Mouse (Mus musculus): ENCODE results near the gene Nrxn3. TPM values are rescaled to one million over a fixed set of nuclear protein-coding genes. Genes with fewer than 3 reads are reported as not detected.

The Nrxn3 gene
- total RNA-seq, 2 experiments from 2014 or later = not detected

DNA sequence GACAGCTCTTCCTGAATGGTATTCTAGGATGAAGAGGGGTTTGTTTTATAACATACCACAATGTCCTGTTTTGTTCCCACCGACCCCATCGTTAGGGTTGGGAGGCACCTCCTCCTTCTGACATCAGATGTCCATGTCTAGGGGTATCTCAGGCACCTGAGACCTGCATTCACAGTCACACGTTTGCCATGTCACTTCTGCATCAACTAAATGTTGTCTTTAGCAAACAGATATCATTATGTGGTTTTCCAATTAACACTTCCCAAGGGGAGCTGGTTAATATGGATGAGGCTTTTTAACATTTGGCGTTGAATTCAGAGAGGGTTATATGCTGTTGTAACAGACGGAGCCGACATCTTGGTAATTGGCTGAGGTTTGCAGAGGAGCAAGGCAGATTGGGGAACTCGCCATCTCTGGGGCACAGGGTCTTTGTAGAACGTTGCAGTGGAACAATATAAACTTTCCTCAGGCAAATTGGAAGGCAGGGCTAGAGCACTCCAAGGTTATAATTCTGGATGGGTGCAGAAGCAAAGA lies 412.2 kb downstream of the Nrxn3 start:
- ATAC-seq (replicated peaks; ENCODE audit: low FRiP score, poor library complexity, severe bottlenecking) = no peak

DNA sequence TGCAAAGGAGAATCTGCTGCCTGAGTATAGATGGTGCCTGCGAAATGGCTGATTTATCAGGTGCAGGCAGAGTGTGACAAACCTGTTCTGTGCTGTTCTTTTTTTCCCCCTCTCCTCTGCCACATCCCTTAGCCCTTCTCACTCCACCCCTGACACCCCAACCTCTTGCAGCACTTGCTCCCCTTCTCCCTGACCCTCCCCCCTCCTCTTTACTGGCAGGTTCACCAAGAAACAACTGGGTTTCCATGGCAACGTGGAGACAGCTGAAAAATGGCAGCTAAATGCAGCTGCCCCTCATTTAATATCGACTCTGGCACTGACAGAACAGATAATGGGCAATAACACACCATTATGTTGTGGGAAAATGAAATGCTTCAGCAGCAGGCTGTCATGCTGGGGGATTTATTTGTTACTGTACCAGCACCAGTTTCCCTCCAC lies 426.3 kb downstream of the Nrxn3 start:
- ATAC-seq (replicated peaks; ENCODE audit: low FRiP score, poor library complexity, severe bottlenecking) = no peak

DNA sequence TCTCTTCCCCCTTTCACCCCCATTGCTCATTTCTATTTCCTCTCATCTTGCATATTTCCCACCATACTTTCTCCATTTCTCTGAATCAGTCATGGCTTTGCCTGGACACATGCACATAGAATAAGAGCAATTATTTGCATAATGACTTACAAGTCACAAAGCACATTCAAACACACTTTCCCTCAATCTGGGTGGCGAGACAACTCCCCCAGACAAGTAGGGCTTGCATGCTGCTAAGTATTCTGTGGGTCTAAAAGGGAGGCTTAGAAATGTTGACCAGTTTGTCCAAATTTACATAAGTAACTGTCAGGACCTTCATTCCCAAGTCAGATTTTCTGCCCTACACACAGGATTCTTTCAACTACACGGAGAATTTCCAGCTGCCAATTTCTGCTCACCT lies 426.8 kb downstream of the Nrxn3 start:
- ATAC-seq (replicated peaks; ENCODE audit: low FRiP score, poor library complexity, severe bottlenecking) = no peak

DNA sequence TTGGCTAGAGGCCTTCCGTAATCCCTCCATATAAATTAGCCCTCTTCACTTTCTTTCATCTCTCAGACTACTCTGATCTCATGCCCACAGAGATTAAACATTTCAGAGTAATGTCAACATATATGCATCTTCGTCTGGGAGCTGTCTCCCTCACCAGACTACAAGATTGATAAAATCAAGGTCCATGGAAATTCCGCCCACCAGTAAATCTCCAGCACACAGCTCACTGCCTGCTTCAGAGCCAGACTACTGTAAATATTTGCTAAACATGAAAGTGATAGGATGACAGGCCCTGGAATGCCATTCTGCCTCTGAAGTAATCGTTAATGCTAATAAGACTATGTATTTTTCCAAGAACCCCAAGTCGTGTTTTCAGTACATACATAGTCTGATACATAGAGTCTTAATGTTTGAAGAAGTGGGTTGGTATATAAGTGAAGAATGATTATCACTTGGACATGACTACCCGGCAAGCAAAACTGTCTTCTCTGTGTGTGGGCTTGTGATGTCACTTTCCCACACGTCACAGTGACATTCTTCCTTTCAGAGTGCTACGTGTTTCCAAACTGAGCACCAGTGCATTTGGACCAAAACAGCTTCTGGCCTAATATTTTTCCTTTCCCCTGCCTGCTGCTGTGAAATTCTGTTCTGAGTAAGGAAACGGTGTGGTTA lies 433.5 kb downstream of the Nrxn3 start:
- ATAC-seq (replicated peaks; ENCODE audit: low FRiP score, poor library complexity, severe bottlenecking) = no peak

DNA sequence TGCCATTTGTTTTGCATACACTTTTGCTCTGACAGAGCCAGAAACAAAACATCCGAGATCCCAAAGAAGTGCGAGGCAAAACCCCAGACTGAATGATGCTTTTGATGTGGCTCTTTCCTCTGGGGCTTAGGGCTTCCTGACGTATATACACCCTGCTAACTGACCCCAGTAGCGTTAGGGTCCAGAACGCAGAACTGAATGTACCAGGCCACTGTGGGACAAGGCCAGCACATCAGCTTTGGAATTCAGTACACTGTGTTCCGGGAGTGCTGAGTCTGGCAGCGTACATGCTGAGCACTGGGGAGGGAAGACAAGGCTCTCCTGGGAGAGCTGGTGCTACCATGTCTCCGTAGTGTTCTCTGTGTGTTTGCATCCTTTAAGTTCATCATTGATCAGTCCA lies 436.7 kb downstream of the Nrxn3 start:
- ATAC-seq (replicated peaks; ENCODE audit: low FRiP score, poor library complexity, severe bottlenecking) = no peak

DNA sequence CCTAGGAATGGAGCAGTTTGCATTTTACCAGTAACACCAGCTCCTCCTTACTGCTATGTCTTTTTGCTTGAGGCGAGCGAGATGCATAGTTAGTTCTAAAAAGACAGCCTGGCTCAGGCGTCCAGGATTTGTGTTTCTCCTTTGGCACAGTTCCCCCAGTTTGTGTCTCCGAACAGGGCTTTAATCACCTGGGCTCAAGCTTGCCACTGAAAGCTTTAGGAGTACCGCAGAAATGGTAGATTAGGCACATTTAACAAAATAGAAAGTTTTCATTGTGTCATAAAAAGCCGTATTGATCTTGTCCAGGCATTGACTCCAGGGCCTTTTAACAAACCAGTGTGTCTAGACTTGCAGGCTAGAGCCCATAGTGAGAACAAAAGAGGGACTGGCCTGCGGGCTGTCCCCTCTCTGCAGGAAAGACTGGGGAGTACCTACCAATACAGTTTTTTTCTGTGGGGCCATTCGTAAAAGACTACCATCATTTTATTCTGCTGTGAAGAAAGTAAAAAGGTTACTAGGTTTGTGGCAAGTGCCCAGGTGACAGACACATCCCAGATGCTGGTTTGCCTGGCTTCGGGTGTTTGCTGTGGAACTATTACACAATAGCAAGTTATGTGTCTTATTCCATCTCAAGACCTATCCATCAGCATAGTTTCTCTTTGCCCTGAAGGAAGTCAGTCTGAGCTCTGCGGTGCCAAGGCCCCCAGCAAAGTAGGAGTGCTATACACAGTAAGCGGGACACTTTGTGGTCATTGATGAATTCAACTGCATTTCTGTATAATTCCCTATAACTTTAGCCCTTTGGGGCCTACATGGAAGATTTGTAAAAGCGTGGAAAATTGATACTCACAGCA lies 451.9 kb downstream of the Nrxn3 start:
- ATAC-seq (replicated peaks; ENCODE audit: low FRiP score, poor library complexity, severe bottlenecking) = no peak

DNA sequence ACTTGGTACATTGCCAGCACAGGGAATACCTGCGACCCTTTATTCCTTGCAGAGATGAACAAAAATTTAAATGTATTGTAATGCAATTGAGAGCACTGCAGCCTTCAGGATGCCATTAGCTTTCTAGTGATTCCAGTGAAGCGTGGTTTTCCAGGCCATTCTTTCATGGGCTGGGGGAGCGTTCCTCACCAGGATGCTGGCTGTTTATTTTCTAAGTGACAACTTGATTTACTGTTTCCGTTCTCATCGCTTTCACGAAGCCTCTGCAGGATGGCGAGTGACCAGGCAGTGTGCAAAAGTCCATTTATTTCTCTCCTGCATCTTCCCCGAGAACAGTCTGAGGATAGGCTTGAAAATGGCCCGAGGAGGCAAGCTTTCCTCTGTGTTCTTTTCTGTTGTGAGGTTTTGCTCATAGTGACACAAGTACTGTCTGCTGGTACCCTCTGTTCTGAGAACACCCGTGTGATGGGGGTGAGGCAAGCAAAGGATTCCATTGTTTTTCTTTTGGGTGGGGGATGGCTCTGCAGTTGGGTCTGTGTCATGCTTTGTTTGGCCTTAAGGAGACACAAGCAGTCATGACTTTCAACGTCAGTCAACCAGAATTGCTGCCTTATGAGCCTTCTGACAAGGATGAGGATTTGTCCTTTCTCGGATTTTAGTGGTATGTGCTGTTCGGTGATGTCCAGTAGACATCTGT lies 457.4 kb downstream of the Nrxn3 start:
- no peak for ATAC-seq (replicated peaks; ENCODE audit: low FRiP score, poor library complexity, severe bottlenecking)

DNA sequence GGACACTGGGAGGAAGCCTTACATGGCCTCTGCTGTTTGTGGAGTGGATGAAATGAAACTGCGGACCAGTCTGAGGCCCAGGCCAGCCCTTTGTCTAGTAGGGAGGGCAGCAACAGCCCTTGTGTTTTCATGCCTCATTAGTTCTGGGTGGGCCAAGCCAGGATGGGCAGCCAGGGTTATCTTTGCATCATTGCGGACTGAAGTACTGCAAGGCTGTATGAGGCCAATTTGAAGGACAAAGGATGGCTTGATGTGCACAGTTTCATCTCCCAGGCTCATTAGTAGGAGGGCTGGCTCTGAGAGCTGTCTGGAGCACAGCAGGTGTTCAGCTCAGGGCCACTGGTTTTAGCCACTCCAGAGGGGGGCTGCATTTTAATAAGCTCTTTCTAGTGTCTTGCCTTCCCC lies 458.5 kb downstream of the Nrxn3 start:
- ATAC-seq (replicated peaks; ENCODE audit: low FRiP score, poor library complexity, severe bottlenecking) = no peak

DNA sequence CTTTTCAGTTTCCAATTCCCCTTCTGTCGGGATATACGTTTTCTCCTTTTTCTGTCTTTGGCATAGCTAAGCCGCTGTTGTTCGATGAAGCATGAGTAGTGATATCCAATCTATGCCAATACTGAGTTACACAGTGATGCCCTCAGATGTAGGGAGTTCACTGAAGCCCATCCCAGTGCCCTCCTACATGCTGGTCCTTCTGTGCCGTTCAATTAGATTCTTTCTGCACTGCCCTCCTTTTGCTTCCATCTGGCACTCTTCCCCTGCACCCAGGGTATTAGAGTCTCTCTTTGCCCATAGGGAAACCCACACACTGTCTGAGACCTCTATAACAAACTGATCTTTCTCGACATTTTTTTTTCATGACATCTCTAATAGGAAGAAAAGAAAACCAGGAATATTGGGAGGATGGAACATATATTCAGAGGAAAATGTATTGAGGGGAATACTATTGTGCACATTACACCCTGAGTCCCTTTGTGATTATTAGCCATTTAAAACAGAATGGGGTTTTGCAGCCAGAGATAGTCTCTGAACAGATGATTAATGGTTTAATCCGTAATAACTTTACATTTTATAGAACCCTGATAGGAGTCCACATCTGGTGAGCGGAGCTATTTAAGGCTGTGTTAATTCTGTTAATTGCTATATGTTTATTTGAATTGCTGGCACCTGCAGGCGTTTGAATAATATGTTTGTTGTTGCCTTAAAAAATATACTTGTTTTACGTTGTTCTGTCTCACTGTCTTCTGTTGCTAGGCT lies 476.3 kb downstream of the Nrxn3 start:
- ATAC-seq (replicated peaks; ENCODE audit: low FRiP score, poor library complexity, severe bottlenecking) = no peak

DNA sequence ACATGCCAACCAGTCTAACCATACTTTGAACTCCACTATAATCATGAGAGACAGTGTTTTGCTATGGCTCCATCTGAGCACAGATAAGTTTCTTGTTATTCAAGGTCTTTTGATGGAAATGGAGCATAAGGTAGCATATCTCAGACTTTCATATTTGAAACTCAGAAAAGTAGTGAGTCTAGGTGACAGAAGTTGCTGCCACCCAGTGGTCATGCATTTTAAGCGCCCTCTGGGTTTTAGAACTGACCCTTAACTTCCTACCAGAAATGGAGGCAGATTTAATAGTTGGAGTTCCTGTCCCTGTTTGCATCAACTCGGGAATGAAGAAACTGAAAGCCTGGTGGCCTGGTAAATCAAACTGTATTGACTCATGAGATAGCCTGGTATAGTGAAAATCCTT lies 488.9 kb downstream of the Nrxn3 start:
- ATAC-seq (replicated peaks; ENCODE audit: low FRiP score, poor library complexity, severe bottlenecking) = no peak

DNA sequence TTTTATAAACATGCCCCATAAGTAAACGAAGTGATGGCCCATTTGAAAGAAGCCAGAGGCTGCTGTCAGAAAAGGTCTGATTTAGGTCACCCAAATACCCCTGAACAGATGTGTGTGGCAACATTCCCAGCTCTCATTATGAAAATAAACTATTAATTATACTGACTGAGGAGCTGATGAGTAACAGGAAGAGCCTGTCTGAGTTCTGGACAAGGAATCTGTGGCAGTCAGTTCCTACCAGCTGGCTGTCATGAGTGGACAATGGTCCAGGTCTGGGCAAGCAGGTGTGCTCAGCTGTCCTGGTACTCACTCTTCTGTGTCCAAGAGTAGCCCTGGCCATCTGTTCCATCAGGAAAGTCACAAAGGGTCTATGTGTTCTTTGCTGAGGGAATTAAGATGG lies 517.1 kb downstream of the Nrxn3 start:
- no peak for ATAC-seq (replicated peaks; ENCODE audit: low FRiP score, poor library complexity, severe bottlenecking)

DNA sequence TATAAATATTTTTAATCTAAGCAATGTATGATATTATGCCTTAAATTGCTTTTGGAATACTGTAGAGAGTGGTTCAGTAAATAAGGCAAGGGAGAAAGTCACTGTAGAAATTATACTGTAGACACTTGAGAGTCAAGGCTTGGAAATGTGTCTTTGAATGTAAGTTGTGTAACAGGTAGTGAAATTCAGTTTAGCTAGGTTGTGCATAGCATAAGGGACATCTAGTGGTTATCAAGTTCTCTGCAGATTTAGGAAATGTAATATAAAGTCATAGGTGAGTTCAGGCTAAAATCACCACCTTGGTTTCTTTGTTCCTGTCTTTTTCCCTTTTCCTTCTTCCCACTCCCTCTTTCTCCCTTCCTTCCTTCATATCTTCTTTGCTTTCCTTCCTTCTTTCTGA lies 518.9 kb downstream of the Nrxn3 start:
- ATAC-seq (replicated peaks; ENCODE audit: low FRiP score, poor library complexity, severe bottlenecking) = no peak

DNA sequence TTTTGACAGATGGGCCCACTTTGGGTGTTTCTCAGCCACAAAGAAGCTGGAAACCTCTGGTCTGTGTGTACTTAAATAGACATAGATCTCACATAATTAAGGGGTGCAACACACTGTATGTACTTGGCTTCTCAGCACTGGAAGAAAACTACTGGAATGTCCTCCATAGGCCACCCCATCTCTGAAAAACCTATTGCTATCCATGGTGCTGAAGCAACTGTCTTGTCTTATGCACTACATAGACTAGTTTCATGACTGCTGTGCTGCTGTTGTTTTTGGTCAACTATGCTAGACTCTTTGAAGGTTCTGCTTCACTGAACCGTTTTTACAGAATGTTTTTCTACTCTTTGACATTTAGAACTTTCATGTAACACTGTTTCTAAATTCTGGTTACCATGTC lies 519.8 kb downstream of the Nrxn3 start:
- ATAC-seq (replicated peaks; ENCODE audit: low FRiP score, poor library complexity, severe bottlenecking) = no peak

DNA sequence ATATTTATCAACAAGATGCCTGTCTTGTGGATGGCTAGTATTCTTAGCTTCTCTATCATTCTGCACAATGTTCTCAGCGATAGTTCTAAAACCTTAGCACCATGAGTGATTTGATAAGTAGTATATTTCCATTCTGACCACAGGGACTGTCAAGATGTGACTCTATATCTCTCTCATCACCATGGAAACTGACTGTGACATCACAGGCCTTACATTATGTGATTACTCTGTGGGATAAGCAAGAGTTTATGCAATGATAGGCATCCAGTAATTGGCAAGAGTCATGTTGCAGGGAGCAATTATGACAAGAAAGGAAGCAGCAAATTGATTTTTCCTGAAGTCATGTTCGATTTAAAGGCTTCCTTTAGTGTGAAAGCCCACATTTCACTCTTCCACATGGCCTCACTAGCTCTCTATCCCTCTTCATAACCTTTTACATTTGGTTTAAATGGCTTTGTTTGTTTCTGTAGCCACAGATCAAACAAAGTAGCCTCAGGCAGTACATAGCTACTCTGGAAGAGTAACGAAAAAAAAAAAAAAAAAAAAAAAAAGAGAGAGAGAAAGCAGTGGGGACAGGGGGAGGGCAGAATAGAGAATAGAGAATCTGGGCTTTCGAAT lies 532.7 kb downstream of the Nrxn3 start:
- no peak for ATAC-seq (replicated peaks; ENCODE audit: low FRiP score, poor library complexity, severe bottlenecking)

DNA sequence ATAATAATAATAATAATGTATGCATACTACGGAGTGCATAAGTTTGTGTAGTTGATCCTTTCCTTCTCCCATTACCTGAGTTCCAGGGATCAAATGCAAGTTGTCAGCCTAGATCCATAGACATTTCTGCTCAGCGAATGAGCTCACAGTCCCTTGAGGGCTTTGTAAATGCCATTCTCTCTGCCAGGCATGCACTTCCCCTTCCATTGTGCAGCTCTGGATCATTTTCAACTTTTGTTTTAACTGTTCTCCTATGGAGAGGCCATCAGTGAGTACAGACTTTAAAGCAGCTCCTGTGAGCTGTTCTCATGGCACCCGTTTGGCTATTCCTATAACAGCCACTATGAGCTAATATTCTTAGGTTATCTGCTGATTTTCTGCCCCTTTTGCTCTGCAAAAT lies 536.2 kb downstream of the Nrxn3 start:
- no peak for ATAC-seq (replicated peaks; ENCODE audit: low FRiP score, poor library complexity, severe bottlenecking)

DNA sequence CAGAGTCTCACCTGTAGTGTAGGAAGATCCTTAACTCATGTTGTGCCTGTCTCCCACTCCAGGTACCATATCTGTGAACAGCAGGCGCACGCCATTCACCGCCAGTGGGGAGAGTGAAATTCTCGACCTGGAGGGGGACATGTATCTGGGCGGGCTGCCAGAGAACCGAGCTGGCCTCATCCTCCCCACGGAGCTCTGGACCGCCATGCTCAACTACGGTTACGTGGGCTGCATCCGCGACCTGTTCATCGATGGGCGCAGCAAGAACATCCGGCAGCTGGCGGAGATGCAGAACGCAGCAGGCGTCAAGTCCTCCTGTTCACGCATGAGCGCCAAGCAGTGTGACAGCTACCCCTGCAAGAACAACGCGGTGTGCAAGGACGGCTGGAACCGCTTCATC lies 537.4 kb downstream of the Nrxn3 start:
- ATAC-seq (replicated peaks; ENCODE audit: low FRiP score, poor library complexity, severe bottlenecking) = no peak

DNA sequence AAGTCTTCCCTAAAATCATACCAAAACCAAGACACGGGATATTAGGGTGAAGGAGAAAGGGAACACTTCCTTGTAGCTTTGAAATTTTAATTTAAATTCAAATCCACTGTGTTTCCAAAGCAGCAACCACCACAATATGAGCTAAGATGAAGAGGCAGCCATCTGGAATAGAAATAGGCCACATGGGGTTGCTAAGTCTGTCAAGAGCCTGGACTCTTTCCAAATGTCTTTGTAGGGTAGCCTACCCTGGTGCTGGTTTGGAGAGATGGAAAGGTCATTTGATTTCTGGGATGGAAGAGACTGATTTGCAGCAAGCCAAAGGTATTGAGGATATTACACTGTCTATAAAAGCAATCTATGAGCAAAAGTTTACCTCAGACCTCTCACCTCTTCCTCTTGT lies 539.6 kb downstream of the Nrxn3 start:
- ATAC-seq (replicated peaks; ENCODE audit: low FRiP score, poor library complexity, severe bottlenecking) = no peak

DNA sequence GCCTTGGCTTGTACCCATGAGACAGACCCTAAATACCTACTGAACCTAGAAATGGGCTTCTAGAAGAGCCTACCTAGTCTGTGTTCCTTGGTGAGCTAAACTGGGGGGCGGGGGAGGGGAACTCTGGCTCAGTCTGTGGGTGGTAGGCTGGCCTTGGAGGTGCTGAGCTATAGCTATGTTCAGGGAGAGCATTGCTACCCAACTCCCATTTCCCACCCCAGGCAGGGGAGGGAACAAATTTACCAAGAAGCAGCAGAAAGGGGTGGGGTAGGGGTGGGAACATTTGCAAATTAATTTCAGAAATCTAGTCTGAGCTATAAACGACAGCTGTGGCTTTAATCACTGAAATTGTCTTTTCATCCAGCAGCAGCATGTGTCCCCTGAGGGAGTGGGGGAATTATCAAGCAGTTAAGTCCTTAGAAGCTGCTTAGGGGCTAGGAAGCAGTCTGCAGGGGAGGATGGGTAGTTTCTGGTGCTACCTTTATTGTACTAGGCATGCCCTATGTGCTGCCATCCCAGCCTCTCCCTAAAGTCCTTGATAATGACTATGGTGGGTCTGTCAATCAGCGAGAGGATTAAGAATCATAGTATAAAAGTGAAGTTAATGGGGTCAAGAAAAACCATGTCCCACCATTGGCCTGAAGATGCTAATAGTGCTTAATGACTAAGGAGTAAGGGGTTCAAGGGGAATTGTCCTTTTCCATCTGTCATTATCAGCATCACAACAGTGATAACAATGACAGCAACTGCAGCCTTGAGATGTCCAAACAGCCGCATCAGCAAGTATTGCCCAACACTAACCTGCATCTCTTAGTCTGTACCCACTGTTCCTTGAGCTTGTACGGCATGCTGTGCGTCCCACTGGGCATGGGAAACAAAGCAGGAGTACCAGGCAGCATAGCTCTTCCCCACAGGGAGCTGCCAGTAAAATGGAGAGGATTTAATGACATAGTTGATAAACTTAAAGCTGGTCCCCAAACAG lies 560.0 kb downstream of the Nrxn3 start:
- no peak for ATAC-seq (replicated peaks; ENCODE audit: low FRiP score, poor library complexity, severe bottlenecking)

All from erythroid progenitor cell, adult 5-6 weeks (primary cell).